Mouse (Mus musculus): ENCODE measurements around the gene Ninj1. TPM values are rescaled to one million over a fixed set of nuclear protein-coding genes. Genes with fewer than 3 reads are reported as not detected.
A peak's percentile ranks its signal among the peaks of the same experiment; 100 is the strongest.

Gene Ninj1
- total and polyA plus RNA-seq, 3 experiments, result 30.5 to 69.8 TPM; not detected in 1

GRCm38 (mm10) chr13:49180274-49180673, 7.0 kb upstream of the Ninj1 start:
- Histone ChIP-seq H3K79me2 (ENCODE audit: control insufficient read depth, insufficient read depth, low read length, poor library complexity) (no peaks in the 10 kb centered on the region), H3K9ac (ENCODE audit: control insufficient read depth, low read depth, low read length, poor library complexity, severe bottlenecking) (no peak overlapping the region), H3K4me3 (ENCODE audit: control insufficient read depth in 1 of 2, insufficient read depth in 1 of 2, low read depth in 2 of 2, low read length in 2 of 2) (no peak overlapping the region), H3K4me1 (ENCODE audit: control insufficient read depth in 1 of 2, insufficient read depth in 2 of 2, low read length in 2 of 2) (peaks cover 0 to 6% of the 10 kb centered on the region in 2 experiments; a peak in 1 of 4 replicates), H3K27ac (ENCODE audit: control insufficient read depth, low read depth, low read length) (no peak overlapping the region), H3K36me3 (ENCODE audit: control insufficient read depth in 1 of 2, insufficient read depth in 2 of 2, low read length in 2 of 2) (no peaks in the 10 kb centered on the region), H3K9me3 (replicated peaks; ENCODE audit: insufficient read depth, low read length) (no peaks in the 10 kb centered on the region), H3K27me3 (ENCODE audit: control insufficient read depth in 1 of 2, insufficient read depth in 2 of 2, low read length in 2 of 2) (no peaks in the 10 kb centered on the region)
- TF ChIP-seq MAX (IDR thresholded peaks at IDR 0.05; ENCODE audit: low read length) (no peak), USF2 (IDR thresholded peaks at IDR 0.05; ENCODE audit: borderline replicate concordance in 1 of 2, insufficient read depth in 1 of 2, low read depth in 1 of 2, low read length in 2 of 2) (no peak), SIN3A (IDR thresholded peaks at IDR 0.05; ENCODE audit: low read length) (no peak), SMC3 (IDR thresholded peaks at IDR 0.05; ENCODE audit: low read depth, low read length) (no peak), POLR2AphosphoS2 (IDR thresholded peaks at IDR 0.05; ENCODE audit: low read length) (no peak)
- no peak for DNase-seq (ENCODE audit: low read depth, low spot score)

GRCm38 (mm10) chr13:49180691-49181090, 6.6 kb upstream of the Ninj1 start:
- Histone ChIP-seq H3K36me3 (ENCODE audit: control insufficient read depth in 1 of 2, insufficient read depth in 2 of 2, low read length in 2 of 2) (no peaks in the 10 kb centered on the region), H3K4me3 (ENCODE audit: control insufficient read depth in 1 of 2, insufficient read depth in 1 of 2, low read depth in 2 of 2, low read length in 2 of 2) (no peak overlapping the region), H3K27me3 (ENCODE audit: control insufficient read depth in 1 of 2, insufficient read depth in 2 of 2, low read length in 2 of 2) (no peaks in the 10 kb centered on the region), H3K9me3 (replicated peaks; ENCODE audit: insufficient read depth, low read length) (no peaks in the 10 kb centered on the region), H3K27ac (ENCODE audit: control insufficient read depth, low read depth, low read length) (no peak overlapping the region), H3K4me1 (ENCODE audit: control insufficient read depth in 1 of 2, insufficient read depth in 2 of 2, low read length in 2 of 2) (peaks cover 0 to 6% of the 10 kb centered on the region in 2 experiments; a peak in 1 of 4 replicates), H3K79me2 (ENCODE audit: control insufficient read depth, insufficient read depth, low read length, poor library complexity) (no peaks in the 10 kb centered on the region), H3K9ac (ENCODE audit: control insufficient read depth, low read depth, low read length, poor library complexity, severe bottlenecking) (no peak overlapping the region)
- TF ChIP-seq MYB (IDR thresholded peaks at IDR 0.05; ENCODE audit: low read depth, low read length) (no peak), CHD1 (IDR thresholded peaks at IDR 0.05; ENCODE audit: low read depth, low read length) (no peak), GABPA (IDR thresholded peaks at IDR 0.05; ENCODE audit: low read depth, low read length) (no peak), RAD21 (IDR thresholded peaks at IDR 0.05; ENCODE audit: low read depth, low read length) (no peak), MYC (IDR thresholded peaks at IDR 0.05; ENCODE audit: low read depth, low read length) (peak; percentile 50; the same call in 1 of the 2 replicates), NELFE (IDR thresholded peaks at IDR 0.05; ENCODE audit: low read depth, low read length) (no peak), HCFC1 (IDR thresholded peaks at IDR 0.05; ENCODE audit: low read depth, low read length) (no peak), TAL1 (IDR thresholded peaks at IDR 0.05; ENCODE audit: low read length) (no peak; the same call in 1 of the 2 replicates), GATA1 (IDR thresholded peaks at IDR 0.05; ENCODE audit: low read depth, low read length) (peak; percentile 29; the same call in 1 of the 2 replicates), ZC3H11A (IDR thresholded peaks at IDR 0.05; ENCODE audit: low read depth, low read length) (no peak), KAT2A (conservative IDR thresholded peaks at IDR 0.05; ENCODE audit: low read depth, low read length) (no peak), USF2 (IDR thresholded peaks at IDR 0.05; ENCODE audit: borderline replicate concordance in 1 of 2, insufficient read depth in 1 of 2, low read depth in 1 of 2, low read length in 2 of 2) (no peak)
- no peak for DNase-seq (ENCODE audit: low read depth, low spot score)

Measured in MEL (cell line).